Mouse (Mus musculus) CH12.LX (cell line): ENCODE results near the gene Gkn3. TPM values are rescaled to one million over a fixed set of nuclear protein-coding genes. Genes with fewer than 3 reads are reported as not detected.

Source experiments
- polyA plus RNA-seq: library from polyadenylated mRNA; unstranded; fragments of >175 nt; gene quantifications from 2 replicates; pipeline ENCODE4 v1.2.1, GENCODE M21; 2012; ENCODE audit warnings: low read depth; ENCODE audit not compliant: insufficient read length
- total RNA-seq, 2 experiments: library from RNA; depleted of rRNA; stranded (reverse); fragments of 300-350 nt in 1 of 2; fragments of >200 nt in 1 of 2; gene quantifications; 2 replicates each; pipeline ENCODE4 v1.2.3; 2012 to 2014

Gkn3 gene
- total and polyA plus RNA-seq, 3 experiments = not detected

Other genes with a start within 250 kb of the Gkn3 start
- 0.08 and 0.21 TPM in 2 replicates for gene Antxr1, start 53.1 kb downstream of the Gkn3 start, total RNA-seq (2012; rRNA removed)
- gene Antxr1, start 53.1 kb downstream of the Gkn3 start, total RNA-seq (2014; rRNA removed) = 0.16 TPM in 2 replicates
- 0.23 and 0.61 TPM in 2 replicates for gene Antxr1, start 53.1 kb downstream of the Gkn3 start, polyA plus RNA-seq
- gene Gkn1, start 38.0 kb downstream of the Gkn3 start, total RNA-seq (2012; rRNA removed) = not detected in 2 replicates
- not detected in 2 replicates for gene Gkn1, start 38.0 kb downstream of the Gkn3 start, total RNA-seq (2014; rRNA removed)
- gene Gkn1, start 38.0 kb downstream of the Gkn3 start, polyA plus RNA-seq = not detected in 2 replicates
- gene Gkn2, start 15.6 kb downstream of the Gkn3 start, total RNA-seq (2012; rRNA removed) = not detected in 2 replicates
- not detected in 2 replicates for gene Gkn2, start 15.6 kb downstream of the Gkn3 start, total RNA-seq (2014; rRNA removed)
- gene Gkn2, start 15.6 kb downstream of the Gkn3 start, polyA plus RNA-seq = not detected in 2 replicates
- not detected in 2 replicates for gene Bmp10, start 40.1 kb upstream of the Gkn3 start, total RNA-seq (2012; rRNA removed)
- gene Bmp10, start 40.1 kb upstream of the Gkn3 start, total RNA-seq (2014; rRNA removed) = not detected in 2 replicates
- not detected in 2 replicates for gene Bmp10, start 40.1 kb upstream of the Gkn3 start, polyA plus RNA-seq
- 9.3 and 11.7 TPM in 2 replicates for gene Arhgap25, start 144.3 kb upstream of the Gkn3 start, total RNA-seq (2012; rRNA removed)
- 11.2 and 12.5 TPM in 2 replicates for gene Arhgap25, start 144.3 kb upstream of the Gkn3 start, total RNA-seq (2014; rRNA removed)
- gene Arhgap25, start 144.3 kb upstream of the Gkn3 start, polyA plus RNA-seq = 16.5 TPM in 2 replicates
- 0.08 TPM in 2 replicates for gene Prokr1, start 201.8 kb upstream of the Gkn3 start, total RNA-seq (2012; rRNA removed)
- not detected in 2 replicates for gene Prokr1, start 201.8 kb upstream of the Gkn3 start, total RNA-seq (2014; rRNA removed)
- gene Prokr1, start 201.8 kb upstream of the Gkn3 start, polyA plus RNA-seq = 0.14 TPM in 1 of 2 replicates, not detected in the other